Mouse (Mus musculus) C2C12 (cell line): ENCODE measurements around the gene Krcc1.

Experiments used
- CEBPB ChIP-seq: IDR thresholded peaks from one replicate; pipeline ENCODE4 v1.6.1; 2011; ENCODE audit warnings: low read depth, mild to moderate bottlenecking, control low read depth, moderate library complexity
- CTCF ChIP-seq: IDR thresholded peaks from one replicate; pipeline ENCODE4 v1.5.1; 2011; ENCODE audit not compliant: control insufficient read depth, insufficient read depth, insufficient read length
- MYOD1 ChIP-seq: IDR thresholded peaks from one replicate; pipeline ENCODE4 v1.6.1; 2011; ENCODE audit warnings: low read depth; ENCODE audit not compliant: control insufficient read depth, insufficient read length
- USF1 ChIP-seq: IDR thresholded peaks from one replicate; pipeline ENCODE4 v1.6.1; 2011; ENCODE audit warnings: low read depth, mild to moderate bottlenecking, control low read depth, moderate library complexity

DNA sequence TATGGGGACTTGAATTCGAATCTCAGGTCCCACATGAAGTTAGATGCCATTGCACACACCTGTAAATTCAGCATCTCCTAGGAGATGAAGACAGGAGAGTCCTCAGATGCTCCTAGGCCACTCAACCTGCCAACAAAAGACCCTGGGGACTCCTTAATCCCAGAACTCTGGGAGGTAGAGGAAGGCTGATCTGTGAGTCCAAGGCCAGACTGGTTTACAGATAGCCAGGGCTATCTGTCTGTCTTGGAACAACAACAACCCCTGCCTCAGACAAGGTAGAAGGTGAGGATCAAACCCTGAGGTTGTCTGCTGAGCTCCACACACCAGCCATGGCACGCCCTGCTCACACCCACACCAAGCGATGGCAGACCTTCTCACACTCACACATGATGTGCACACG, 12.3 kb upstream of the Krcc1 start:
- TF ChIP-seq CEBPB (no peak), CTCF (no peak), MYOD1 (no peak), USF1 (no peak)
